Mouse (Mus musculus): ENCODE data around the gene Bmpr1b. TPM values are rescaled to one million over a fixed set of nuclear protein-coding genes. Genes with fewer than 3 reads are reported as not detected.

The Bmpr1b gene
- polyA plus RNA-seq, 1 experiment: not detected

GRCm38 (mm10) chr3:141900361-141900760, 268.9 kb downstream of the Bmpr1b start:
- H3K9me3 ChIP-seq: peaks cover 12% of the 10 kb centered on the region
- TF ChIP-seq GATA1 (IDR thresholded peaks at IDR 0.05; ENCODE audit: borderline replicate concordance, low read length) (no peak), FLI1 (IDR thresholded peaks at IDR 0.05; ENCODE audit: low read length) (no peak)
- no peaks in the 10 kb centered on the region for H3K36me3 ChIP-seq (replicated peaks; ENCODE audit: low read length)
- H3K4me1 ChIP-seq: no peaks in the 10 kb centered on the region
- no peaks in the 10 kb centered on the region for H3K27me3 ChIP-seq (replicated peaks)
- no peak overlapping the region for H3K4me3 ChIP-seq (replicated peaks)

- Histone ChIP-seq H3K36me3 (replicated peaks; ENCODE audit: low read length) (no peaks in the 10 kb centered on the region), H3K4me3 (replicated peaks) (no peak overlapping the region), H3K27me3 (replicated peaks) (no peaks in the 10 kb centered on the region), H3K4me1 (no peaks in the 10 kb centered on the region), H3K9me3 (peaks cover 12% of the 10 kb centered on the region)
- no peak for TF ChIP-seq FLI1 (IDR thresholded peaks at IDR 0.05; ENCODE audit: low read length)
- TF ChIP-seq GATA1 (IDR thresholded peaks at IDR 0.05; ENCODE audit: borderline replicate concordance, low read length): no peak
Observed at GRCm38 (mm10) chr3:141899521-141899920, 269.7 kb downstream of the Bmpr1b start.

GRCm38 (mm10) chr3:141897698-141898097, 271.5 kb downstream of the Bmpr1b start:
- H3K4me1 ChIP-seq: no peaks in the 10 kb centered on the region
- no peaks in the 10 kb centered on the region for H3K36me3 ChIP-seq (replicated peaks; ENCODE audit: low read length)
- H3K4me3 ChIP-seq (replicated peaks): no peak overlapping the region
- H3K9me3 ChIP-seq: peaks cover 12% of the 10 kb centered on the region
- TF ChIP-seq FLI1 (IDR thresholded peaks at IDR 0.05; ENCODE audit: low read length) (no peak), GATA1 (IDR thresholded peaks at IDR 0.05; ENCODE audit: borderline replicate concordance, low read length) (no peak)
- no peaks in the 10 kb centered on the region for H3K27me3 ChIP-seq (replicated peaks)

DNA sequence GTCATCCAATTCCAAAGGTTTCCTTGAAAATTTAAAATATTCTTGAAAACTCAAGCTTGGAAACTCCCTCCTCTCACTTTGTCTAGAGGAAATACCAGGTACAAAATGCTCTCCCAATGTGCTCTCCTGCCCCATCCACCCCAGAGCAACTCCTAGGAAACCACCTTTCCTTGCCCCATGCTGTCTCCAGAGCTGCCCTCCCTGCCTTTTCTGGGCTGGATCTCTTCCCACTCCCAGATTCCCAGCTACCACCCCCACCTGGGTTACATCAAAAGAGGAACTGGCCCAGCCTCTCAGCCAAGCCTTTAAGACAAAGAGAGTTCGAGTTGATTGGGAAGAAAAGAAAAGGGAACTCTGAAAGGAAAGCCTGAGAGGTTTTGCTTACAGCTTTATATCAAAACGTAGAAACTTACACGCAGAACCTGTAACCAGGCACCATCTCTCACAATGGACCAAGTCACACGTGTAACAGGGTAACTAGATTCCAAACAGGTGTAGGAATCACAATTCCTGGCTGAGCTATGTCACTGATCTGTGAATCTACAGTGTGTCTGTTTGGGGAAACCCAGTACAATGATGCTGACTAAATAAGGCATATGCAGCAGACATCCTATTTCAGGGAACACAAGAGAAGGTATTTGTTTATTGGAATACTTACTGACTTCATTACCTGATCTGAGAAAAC, 272.2 kb downstream of the Bmpr1b start:
- peaks cover 8% of the 10 kb centered on the region for H3K9me3 ChIP-seq
- no peaks in the 10 kb centered on the region for H3K27me3 ChIP-seq (replicated peaks)
- no peaks in the 10 kb centered on the region for H3K36me3 ChIP-seq (replicated peaks; ENCODE audit: low read length)
- no peaks in the 10 kb centered on the region for H3K4me1 ChIP-seq
- TF ChIP-seq GATA1 (IDR thresholded peaks at IDR 0.05; ENCODE audit: borderline replicate concordance, low read length) (no peak), FLI1 (IDR thresholded peaks at IDR 0.05; ENCODE audit: low read length) (no peak)
- H3K4me3 ChIP-seq (replicated peaks): no peak overlapping the region

DNA sequence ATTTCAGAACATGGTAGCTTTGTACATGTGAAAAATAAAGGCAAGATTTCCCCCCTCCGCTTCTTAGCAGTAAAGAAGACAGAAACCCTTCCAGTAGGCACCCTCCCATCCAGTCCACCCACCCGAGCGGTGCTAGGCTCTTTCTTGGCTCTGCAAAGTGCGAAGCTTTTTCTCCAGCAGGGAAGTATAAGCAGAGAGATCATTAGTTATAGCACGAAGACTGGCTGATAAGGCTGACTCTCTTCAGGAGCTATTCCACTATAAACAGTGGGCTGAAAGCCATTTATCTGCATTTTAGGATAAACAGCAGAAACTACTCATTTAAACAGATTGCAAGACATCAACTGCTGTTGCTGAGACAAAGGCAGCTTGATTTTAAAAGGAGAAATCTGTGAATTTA, 274.1 kb downstream of the Bmpr1b start:
- no peak overlapping the region for H3K4me3 ChIP-seq (replicated peaks)
- H3K27me3 ChIP-seq (replicated peaks): no peaks in the 10 kb centered on the region
- H3K36me3 ChIP-seq (replicated peaks; ENCODE audit: low read length): no peaks in the 10 kb centered on the region
- no peaks in the 10 kb centered on the region for H3K4me1 ChIP-seq
- no peak for TF ChIP-seq GATA1 (IDR thresholded peaks at IDR 0.05; ENCODE audit: borderline replicate concordance, low read length)
- no peak for TF ChIP-seq FLI1 (IDR thresholded peaks at IDR 0.05; ENCODE audit: low read length)
- H3K9me3 ChIP-seq: peaks cover 4% of the 10 kb centered on the region; the same call in 1 of the 2 replicates

GRCm38 (mm10) chr3:141890668-141891067, 278.6 kb downstream of the Bmpr1b start:
- Histone ChIP-seq H3K9me3 (no peaks in the 10 kb centered on the region), H3K27me3 (replicated peaks) (no peaks in the 10 kb centered on the region), H3K36me3 (replicated peaks; ENCODE audit: low read length) (no peaks in the 10 kb centered on the region), H3K4me1 (no peaks in the 10 kb centered on the region), H3K4me3 (replicated peaks) (no peak overlapping the region)
- TF ChIP-seq FLI1 (IDR thresholded peaks at IDR 0.05; ENCODE audit: low read length) (no peak), GATA1 (IDR thresholded peaks at IDR 0.05; ENCODE audit: borderline replicate concordance, low read length) (no peak)

DNA sequence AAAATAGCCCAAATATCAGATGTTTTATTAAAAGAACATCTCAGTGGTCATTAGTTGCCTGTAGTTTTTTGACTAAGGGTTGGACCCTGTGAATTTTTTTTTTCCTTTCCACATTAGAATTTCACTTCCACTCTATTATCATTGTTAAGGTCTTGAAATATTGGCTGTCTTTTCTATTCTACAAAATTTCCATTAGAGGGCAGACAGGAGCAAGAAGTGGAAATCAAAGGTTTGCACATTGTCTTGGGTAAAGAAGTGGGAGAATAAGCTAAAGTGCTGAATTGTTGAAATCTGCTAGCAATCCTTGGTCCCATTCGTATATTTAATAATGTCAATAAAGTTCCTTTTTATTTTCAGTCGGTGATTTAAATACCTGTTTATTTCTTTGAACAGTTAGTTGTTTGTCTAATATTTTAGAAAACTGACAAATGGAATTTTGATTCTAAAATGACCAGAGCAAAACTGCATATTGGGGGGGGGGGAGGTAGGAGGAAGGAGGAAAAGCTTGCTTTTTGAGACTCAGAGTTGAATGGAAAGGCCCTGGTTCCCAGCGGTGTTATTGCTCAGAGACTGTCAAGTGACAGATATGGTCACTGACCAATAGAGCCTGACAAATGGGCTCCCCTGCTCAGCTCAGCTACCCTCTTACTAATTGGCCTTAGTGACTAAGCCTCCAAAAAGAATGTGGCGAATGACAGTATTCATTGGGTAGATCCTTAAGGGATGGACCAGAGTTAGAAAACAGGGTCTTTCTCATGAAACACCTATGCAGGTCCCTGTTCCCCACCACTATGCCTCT, 281.6 kb downstream of the Bmpr1b start:
- H3K36me3 ChIP-seq (replicated peaks; ENCODE audit: low read length): no peaks in the 10 kb centered on the region
- H3K4me1 ChIP-seq: no peaks in the 10 kb centered on the region

DNA sequence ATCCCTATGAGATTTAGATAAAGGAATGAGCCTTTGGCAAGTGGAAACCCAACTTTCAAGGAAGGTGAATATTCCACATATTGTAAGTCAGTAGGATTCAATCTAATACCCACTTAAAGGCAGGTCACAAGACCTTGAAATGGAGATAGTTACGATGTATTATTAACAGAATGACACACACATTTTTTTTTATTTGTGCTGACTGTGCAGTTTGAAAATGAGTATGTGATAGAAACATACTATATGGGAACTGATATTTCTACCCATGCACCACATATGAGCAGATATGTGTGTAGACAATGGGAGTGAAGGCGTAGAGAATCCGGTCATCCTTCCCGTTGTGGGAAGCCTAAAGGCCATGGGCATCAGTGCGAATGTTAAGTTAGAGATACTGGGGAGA, 285.0 kb downstream of the Bmpr1b start:
- Histone ChIP-seq H3K9me3 (no peaks in the 10 kb centered on the region), H3K36me3 (replicated peaks; ENCODE audit: low read length) (no peaks in the 10 kb centered on the region), H3K4me3 (replicated peaks) (no peak overlapping the region), H3K4me1 (no peaks in the 10 kb centered on the region), H3K27me3 (replicated peaks) (no peaks in the 10 kb centered on the region)
- no peak for TF ChIP-seq GATA1 (IDR thresholded peaks at IDR 0.05; ENCODE audit: borderline replicate concordance, low read length)
- no peak for TF ChIP-seq FLI1 (IDR thresholded peaks at IDR 0.05; ENCODE audit: low read length)

More for the DNA sequence above, 281.6 kb downstream of the Bmpr1b start:
- Histone ChIP-seq H3K9me3 (no peaks in the 10 kb centered on the region), H3K27me3 (replicated peaks) (no peaks in the 10 kb centered on the region), H3K4me3 (replicated peaks) (no peak overlapping the region)
- TF ChIP-seq GATA1 (IDR thresholded peaks at IDR 0.05; ENCODE audit: borderline replicate concordance, low read length): no peak

DNA sequence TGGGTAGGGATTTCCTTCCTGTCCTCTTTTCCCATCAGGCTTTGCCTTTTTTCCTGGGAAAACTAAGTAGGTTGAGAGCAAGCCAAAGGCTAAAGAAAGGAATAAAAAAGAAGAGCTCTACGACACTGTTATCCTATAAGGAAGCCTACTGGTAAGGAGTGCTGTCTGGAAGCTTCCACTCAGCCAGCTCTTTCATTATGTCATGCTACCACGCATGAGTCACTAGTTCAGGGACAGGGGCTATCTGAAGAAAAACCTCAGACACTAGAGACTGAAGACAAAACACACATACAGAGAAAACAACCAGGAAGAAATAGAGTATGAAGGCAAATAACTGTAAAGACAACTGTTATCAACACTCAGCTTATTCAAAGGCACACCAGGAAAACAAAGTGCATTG, 286.7 kb downstream of the Bmpr1b start:
- Histone ChIP-seq H3K9me3 (no peaks in the 10 kb centered on the region), H3K4me3 (replicated peaks) (no peak overlapping the region), H3K36me3 (replicated peaks; ENCODE audit: low read length) (no peaks in the 10 kb centered on the region), H3K4me1 (no peaks in the 10 kb centered on the region), H3K27me3 (replicated peaks) (no peaks in the 10 kb centered on the region)
- TF ChIP-seq GATA1 (IDR thresholded peaks at IDR 0.05; ENCODE audit: borderline replicate concordance, low read length) (no peak), FLI1 (IDR thresholded peaks at IDR 0.05; ENCODE audit: low read length) (no peak)
